Mouse (Mus musculus) ES-Bruce4 (cell line): ENCODE data around the gene Tmed1. TPM values are rescaled to one million over a fixed set of nuclear protein-coding genes. Genes with fewer than 3 reads are reported as not detected.
"Not testable (repeated sequence)": the region's sequence is repeated elsewhere in the genome, so short reads cannot be mapped to it uniquely, and the experiment has no call there.

ENCODE experiments used
- H3K27ac ChIP-seq: 2 replicates; pipeline ENCODE4 v1.5.1; 2012; ENCODE audit warnings: low read length, inconsistent platforms; ENCODE audit not compliant: insufficient read depth
- H3K27me3 ChIP-seq: 2 replicates; pipeline ENCODE4 v1.6.1; 2012; ENCODE audit warnings: mild to moderate bottlenecking, low read length, inconsistent platforms; ENCODE audit not compliant: control insufficient read depth, poor library complexity, insufficient read depth, severe bottlenecking
- H3K36me3 ChIP-seq: 2 replicates; pipeline ENCODE4 v1.6.1; 2012; ENCODE audit warnings: inconsistent platforms, mild to moderate bottlenecking, low read length, moderate library complexity; ENCODE audit not compliant: control insufficient read depth, poor library complexity, insufficient read depth, severe bottlenecking
- H3K4me1 ChIP-seq: one replicate; pipeline ENCODE4 v1.8.1; 2011; ENCODE audit warnings: low read length; ENCODE audit not compliant: control insufficient read depth, insufficient read depth
- H3K4me3 ChIP-seq: 2 replicates; pipeline ENCODE4 v1.5.1; 2011; ENCODE audit warnings: low read depth, mild to moderate bottlenecking, low read length
- H3K9ac ChIP-seq: 2 replicates; pipeline ENCODE4 v1.6.1; 2012; ENCODE audit warnings: low read depth, mild to moderate bottlenecking, inconsistent platforms; ENCODE audit not compliant: poor library complexity, severe bottlenecking
- H3K9me3 ChIP-seq: replicated peaks from 2 replicates; pipeline ENCODE4 v1.6.1; 2012; ENCODE audit warnings: mild to moderate bottlenecking, low read length, inconsistent platforms; ENCODE audit not compliant: control insufficient read depth, poor library complexity, insufficient read depth, severe bottlenecking
- CTCF ChIP-seq: IDR thresholded peaks from one replicate; pipeline ENCODE4 v1.8.1; 2011; ENCODE audit warnings: low read depth, low read length
- EP300 ChIP-seq: IDR thresholded peaks from 2 replicates; pipeline ENCODE4 v1.6.1; 2011; ENCODE audit warnings: low read depth, low read length; ENCODE audit not compliant: insufficient read depth
- POLR2A ChIP-seq: IDR thresholded peaks from one replicate; pipeline ENCODE4 v1.8.1; 2011; ENCODE audit warnings: low read length; ENCODE audit not compliant: insufficient read depth
- polyA plus RNA-seq: library from polyadenylated mRNA; stranded (reverse); fragments of >200 nt; gene quantifications from 2 replicates; pipeline ENCODE4 v1.2.4, GENCODE M21; 2011; ENCODE audit warnings: low read depth; ENCODE audit not compliant: missing spikeins, insufficient read depth, insufficient read length

Tmed1 gene
- polyA plus RNA-seq, 1 experiment = 29.2 TPM

DNA sequence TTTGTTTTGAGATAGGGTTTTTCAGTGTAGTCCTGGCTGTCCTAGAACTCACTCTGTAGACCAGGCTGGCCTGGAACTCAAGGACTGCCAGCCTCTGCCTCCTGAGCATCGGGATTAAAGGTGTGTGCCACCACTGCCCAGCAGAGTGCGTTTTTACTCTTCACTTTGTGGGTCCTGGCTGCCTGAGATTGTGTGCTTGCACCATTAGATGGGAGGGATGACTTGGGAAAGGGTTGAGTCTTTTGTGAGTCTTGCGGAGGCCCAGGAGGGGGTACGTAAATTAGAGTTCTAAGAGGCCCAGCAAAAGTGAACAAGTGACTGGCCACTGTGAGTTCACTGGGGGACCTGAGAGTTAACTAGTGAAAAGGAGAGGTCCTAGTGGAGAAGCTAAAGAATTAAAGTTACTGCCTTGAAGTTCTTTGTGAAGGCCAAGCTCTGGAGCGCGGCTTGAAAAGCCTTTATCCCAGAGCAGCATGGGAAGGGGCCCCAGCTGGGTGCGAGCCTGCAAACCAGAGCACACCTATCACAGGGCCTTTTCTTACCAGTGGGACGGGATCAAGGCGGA is 35.4 kb upstream of the Tmed1 start:
- H3K4me3 ChIP-seq = peak overlapping the region; percentile 72

GRCm38 (mm10) chr9:21542001-21542400 is 31.9 kb upstream of the Tmed1 start:
- H3K9me3 ChIP-seq, H3K27me3 ChIP-seq, H3K27ac ChIP-seq, H3K4me1 ChIP-seq, H3K9ac ChIP-seq, H3K36me3 ChIP-seq, H3K4me3 ChIP-seq: not testable (repeated sequence)

More for the DNA sequence above, 35.4 kb upstream of the Tmed1 start:
- Histone ChIP-seq H3K9ac (peak overlapping the region; percentile 36), H3K36me3 (peaks cover 4% of the 10 kb centered on the region; the same call in 1 of the 2 replicates), H3K9me3 (no peaks in the 10 kb centered on the region), H3K27ac (peak overlapping the region; percentile 80), H3K4me1 (no peaks in the 10 kb centered on the region), H3K27me3 (no peaks in the 10 kb centered on the region)
- TF ChIP-seq POLR2A (peak; percentile 57), EP300 (no peak)

GRCm38 (mm10) chr9:21539981-21540753 is 30.1 kb upstream of the Tmed1 start:
- Histone ChIP-seq H3K9me3 (no peaks in the 10 kb centered on the region), H3K4me3 (no peak overlapping the region), H3K27ac (no peak overlapping the region), H3K9ac (no peak overlapping the region), H3K36me3 (no peaks in the 10 kb centered on the region), H3K27me3 (no peaks in the 10 kb centered on the region), H3K4me1 (no peaks in the 10 kb centered on the region)
- TF ChIP-seq CTCF (no peak), POLR2A (no peak), EP300 (no peak)

DNA sequence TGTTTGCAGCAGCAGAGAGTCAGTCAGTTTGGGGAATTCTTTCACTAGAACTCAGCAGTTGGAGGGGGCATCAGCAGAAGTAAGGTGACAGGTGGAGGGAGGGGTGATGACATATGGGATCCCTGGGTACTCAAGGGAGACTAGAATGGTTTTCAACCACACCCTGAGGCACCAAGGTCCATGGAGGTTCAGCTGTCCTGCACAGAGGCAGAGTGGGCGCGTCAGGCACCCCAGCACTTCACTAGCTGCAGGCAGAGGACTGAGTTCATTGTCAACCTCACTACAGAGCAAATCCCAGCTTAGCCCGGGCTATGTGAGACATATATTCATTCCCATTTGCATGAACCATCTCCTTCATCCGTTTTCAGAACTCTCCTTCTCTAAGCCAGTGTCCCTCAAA is 27.0 kb upstream of the Tmed1 start:
- H3K9ac ChIP-seq = no peak overlapping the region
- no peak overlapping the region for H3K4me3 ChIP-seq
- no peaks in the 10 kb centered on the region for H3K27me3 ChIP-seq

DNA sequence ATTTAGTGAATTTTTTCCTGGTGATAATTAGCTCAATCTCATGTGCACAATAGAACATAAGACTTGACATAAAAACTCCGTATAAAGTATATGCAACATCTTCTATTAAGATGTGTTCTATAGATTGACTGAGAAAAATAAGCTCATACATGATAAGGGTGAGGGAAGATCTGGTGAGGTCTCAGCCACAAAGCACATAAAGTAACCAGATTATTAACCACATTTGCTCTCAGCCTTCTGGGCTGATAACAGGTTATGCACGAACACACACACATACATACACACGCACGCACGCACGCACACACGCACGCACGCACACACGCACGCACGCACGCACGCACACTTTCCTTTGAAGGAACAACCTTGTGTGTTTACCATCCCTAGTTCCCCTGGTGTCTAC is 26.4 kb upstream of the Tmed1 start:
- Histone ChIP-seq H3K9me3 (no peaks in the 10 kb centered on the region), H3K27me3 (no peaks in the 10 kb centered on the region), H3K4me1 (no peaks in the 10 kb centered on the region), H3K4me3 (no peak overlapping the region), H3K27ac (no peak overlapping the region), H3K9ac (no peak overlapping the region), H3K36me3 (no peaks in the 10 kb centered on the region)
- TF ChIP-seq CTCF (no peak), POLR2A (no peak), EP300 (no peak)

More for the DNA sequence above, 27.0 kb upstream of the Tmed1 start:
- Histone ChIP-seq H3K4me1 (no peaks in the 10 kb centered on the region), H3K36me3 (no peaks in the 10 kb centered on the region), H3K9me3 (no peaks in the 10 kb centered on the region), H3K27ac (no peak overlapping the region)
- TF ChIP-seq EP300 = no peak
- TF ChIP-seq POLR2A = no peak
- no peak for TF ChIP-seq CTCF

DNA sequence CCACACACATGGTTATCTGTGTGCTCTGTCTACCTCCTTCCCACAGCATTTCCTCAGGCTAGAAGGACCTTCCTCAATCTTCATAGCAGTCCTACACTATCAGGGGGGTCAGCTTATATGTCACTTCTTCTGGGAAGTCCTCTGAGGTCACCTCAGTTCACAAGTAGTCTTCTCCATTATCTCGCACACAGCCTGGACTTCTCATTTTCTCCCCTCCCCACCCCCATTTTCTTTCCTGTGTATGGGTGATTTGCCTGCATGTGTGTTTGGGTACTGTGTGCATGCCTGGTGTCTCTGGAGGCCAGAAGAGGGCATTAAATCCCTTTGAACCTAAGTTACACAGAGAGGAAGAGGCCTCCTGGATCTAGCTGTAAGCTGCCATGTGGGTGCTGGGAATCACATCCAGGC is 17.9 kb upstream of the Tmed1 start:
- no peak for TF ChIP-seq CTCF
- no peak for TF ChIP-seq POLR2A
- no peak for TF ChIP-seq EP300
- Histone ChIP-seq H3K9ac (no peak overlapping the region), H3K27me3 (no peaks in the 10 kb centered on the region), H3K9me3 (no peaks in the 10 kb centered on the region), H3K4me3 (no peak overlapping the region), H3K36me3 (no peaks in the 10 kb centered on the region), H3K27ac (no peak overlapping the region), H3K4me1 (no peaks in the 10 kb centered on the region)
